Mouse (Mus musculus) liver, embryonic 14.5 days (tissue): ENCODE results near the gene Nudt5.

Source experiments
- CTCF ChIP-seq: IDR thresholded peaks from 2 replicates; pipeline ENCODE4 v1.5.1; 2016; ENCODE audit warnings: antibody characterized with exemption, low read depth, control low read depth
- EP300 ChIP-seq: IDR thresholded peaks from 2 replicates; pipeline ENCODE4 v1.6.1; 2016; ENCODE audit warnings: antibody characterized with exemption, low read depth

DNA sequence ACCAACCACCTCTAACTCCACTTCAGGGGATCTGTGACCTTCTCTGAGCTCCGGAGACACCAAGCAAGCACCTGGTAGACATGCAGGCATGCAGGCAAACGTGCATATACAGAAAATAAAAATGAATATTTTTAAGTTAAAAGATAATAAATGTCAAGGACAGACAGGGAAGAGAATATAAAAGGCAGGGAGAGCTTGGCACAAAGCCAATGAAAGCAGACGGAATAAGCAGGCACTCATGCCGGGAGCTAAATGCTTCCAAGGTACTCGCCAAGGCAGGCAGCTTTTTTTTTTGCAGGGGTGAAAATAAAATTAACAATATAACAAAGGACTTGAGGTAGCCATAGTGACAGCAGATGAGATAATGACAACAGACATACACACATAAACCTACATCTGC is 61.3 kb downstream of the Nudt5 start:
- TF ChIP-seq CTCF (no peak), EP300 (no peak)
